In the genomic region with DNA sequence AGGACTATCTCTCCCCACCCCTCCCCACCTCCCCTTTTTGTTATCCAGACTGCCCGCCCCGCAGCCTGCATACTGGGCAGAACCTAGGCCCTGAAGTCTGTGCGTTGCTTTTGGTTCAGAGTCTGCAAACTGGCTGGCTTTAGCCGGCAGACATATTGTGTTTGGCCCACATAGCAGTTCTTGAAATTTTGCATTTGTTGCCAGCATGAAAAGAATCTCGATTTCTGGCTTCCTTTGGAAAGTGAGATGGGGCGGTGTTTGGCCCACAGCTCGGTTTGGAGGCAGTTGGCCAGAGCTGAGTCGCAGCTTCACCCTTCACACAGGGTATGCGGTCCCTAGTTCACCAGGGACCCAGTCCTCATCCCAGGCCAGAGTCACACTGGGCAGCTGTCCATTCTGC, we compare ENCODE assay signal across 11 mouse cellular contexts.
DNase-seq lines count a peak whose midpoint lies in the region; ATAC-seq lines count a peak whose summit lies in the region.
"Had no signal": no experiment of that assay in that cellular context is flagged by ENCODE, and none has a peak within 500 bp of the region (broad histone marks: within the 10 kb centered on the region; RNA-seq: fewer than 3 reads in every experiment).

No protein-coding gene starts in this region.

- H3K36me3 ChIP-seq in lung, embryonic 15.5 days, result peaks cover 12% of the 10 kb centered on the region
- H3K36me3 ChIP-seq in embryonic facial prominence, embryonic 14.5 days (ENCODE audit: control insufficient read depth, insufficient read depth, low read length), result peaks cover 44% of the 10 kb centered on the region
- H3K36me3 ChIP-seq: hindbrain, embryonic 13.5 days had no signal

- H3K4me2 ChIP-seq in lung, embryonic 15.5 days, result no peak overlapping the region
- H3K4me2 ChIP-seq in embryonic facial prominence, embryonic 14.5 days (ENCODE audit: low read depth, low read length), result no peak overlapping the region
- H3K4me2 ChIP-seq: hindbrain, embryonic 13.5 days; limb, embryonic 12.5 days; midbrain, embryonic 13.5 days had no signal

- 59% methylated on average over 9 of the region's 9 CpGs for WGBS in lung, embryonic 15.5 days
- WGBS in embryonic facial prominence, embryonic 14.5 days, result 53% methylated on average over 9 of the region's 9 CpGs

- no peaks in the 10 kb centered on the region for H3K9me3 ChIP-seq in lung, embryonic 15.5 days
- no peaks in the 10 kb centered on the region for H3K9me3 ChIP-seq in embryonic facial prominence, embryonic 14.5 days (ENCODE audit: control insufficient read depth, low read length)
- H3K9me3 ChIP-seq: hindbrain, embryonic 13.5 days; limb, embryonic 12.5 days; midbrain, embryonic 13.5 days had no signal

- no peak overlapping the region for H3K4me3 ChIP-seq in lung, embryonic 15.5 days
- no peak overlapping the region for H3K4me3 ChIP-seq in embryonic facial prominence, embryonic 14.5 days (ENCODE audit: low read depth, low read length)
- H3K4me3 ChIP-seq: hindbrain, embryonic 13.5 days; limb, embryonic 12.5 days; midbrain, embryonic 13.5 days had no signal

- H3K4me1 ChIP-seq in lung, embryonic 15.5 days, result peaks cover 10% of the 10 kb centered on the region; the same call in 1 of the 2 replicates
- H3K4me1 ChIP-seq in embryonic facial prominence, embryonic 14.5 days (ENCODE audit: control insufficient read depth, insufficient read depth, low read length), result peaks cover 10% of the 10 kb centered on the region; the same call in 1 of the 2 replicates
- H3K4me1 ChIP-seq: limb, embryonic 12.5 days had no signal

- intact Hi-C loops in heart, postnatal 25 days (cut with DNase I), result no loop called here

- peak; percentile 91 for DNase-seq in heart, adult 11 months
- DNase-seq in heart, postnatal 25 days (ENCODE audit: low spot score), result no peak
- no peak for DNase-seq in lung, postnatal 25 days (ENCODE audit: low spot score)
- peak; percentile 59 for DNase-seq in embryonic facial prominence, embryonic 14.5 days (ENCODE audit: low spot score)
- DNase-seq in heart, postnatal 4 days, result peak; percentile 68
- no peak for DNase-seq in testis, postnatal 10 days (ENCODE audit: low spot score)
- no peak for DNase-seq in retina, postnatal 1 day

- peak overlapping the region; percentile 62 for H3K27ac ChIP-seq in lung, embryonic 15.5 days
- H3K27ac ChIP-seq in embryonic facial prominence, embryonic 14.5 days (replicated peaks; ENCODE audit: low read depth, low read length), result peak overlapping the region; percentile 65; the same call in 1 of the 2 replicates
- H3K27ac ChIP-seq: hindbrain, embryonic 13.5 days; limb, embryonic 12.5 days; midbrain, embryonic 13.5 days had no signal

- H3K27me3 ChIP-seq in lung, embryonic 15.5 days, result no peaks in the 10 kb centered on the region
- no peaks in the 10 kb centered on the region for H3K27me3 ChIP-seq in embryonic facial prominence, embryonic 14.5 days (replicated peaks; ENCODE audit: control insufficient read depth, insufficient read depth, low read length)
- H3K27me3 ChIP-seq: hindbrain, embryonic 13.5 days; limb, embryonic 12.5 days had no signal

- ATAC-seq in lung, embryonic 15.5 days (ENCODE audit: borderline replicate concordance, extremely low read depth, low FRiP score, low TSS enrichment), result peak; percentile 78; the same call in 1 of the 2 replicates
- no peak for ATAC-seq in embryonic facial prominence, embryonic 14.5 days (ENCODE audit: low read depth)
- ATAC-seq: midbrain, embryonic 13.5 days had no signal

- H3K9ac ChIP-seq in lung, embryonic 15.5 days, result no peak overlapping the region
- H3K9ac ChIP-seq in embryonic facial prominence, embryonic 14.5 days (ENCODE audit: low read depth, low read length), result no peak overlapping the region
- H3K9ac ChIP-seq: hindbrain, embryonic 13.5 days; limb, embryonic 12.5 days; midbrain, embryonic 13.5 days had no signal

Comparison
In these comparisons a context has a peak if more than half of its experiments do, and no peak if none do; other contexts are left out.
1. DNase-seq: peak in heart, adult 11 months (single experiment), embryonic facial prominence, embryonic 14.5 days (single experiment) and heart, postnatal 4 days (single experiment); none in heart, postnatal 25 days (single experiment), lung, postnatal 25 days (single experiment), testis, postnatal 10 days (single experiment) and retina, postnatal 1 day (single experiment).